Mouse (Mus musculus) thymus, adult 2 months (tissue): ENCODE results near the gene Ier5. TPM values are rescaled to one million over a fixed set of nuclear protein-coding genes. Genes with fewer than 3 reads are reported as not detected.

Experiments used
- DNase-seq: peaks from one replicate; pipeline ENCODE4 v3.0.0; 2021
- H3K27ac ChIP-seq: fragments of 200-500 bp; 2 replicates; pipeline ENCODE4 v1.5.1; 2012; ENCODE audit warnings: low read length, control low read depth; ENCODE audit not compliant: control insufficient read depth, insufficient read depth
- H3K27me3 ChIP-seq: fragments of 200-500 bp; 2 replicates; pipeline ENCODE4 v1.6.1; 2012; ENCODE audit warnings: mild to moderate bottlenecking, low read length, moderate library complexity, mixed read lengths; ENCODE audit not compliant: control insufficient read depth, insufficient read depth
- H3K36me3 ChIP-seq: fragments of 200-500 bp; 2 replicates; pipeline ENCODE4 v1.6.1; 2012; ENCODE audit warnings: mild to moderate bottlenecking, low read length, moderate library complexity; ENCODE audit not compliant: control insufficient read depth, insufficient read depth
- H3K4me1 ChIP-seq: fragments of 200-500 bp; replicated peaks from 2 replicates; pipeline ENCODE4 v1.6.1; 2012; ENCODE audit warnings: low read length; ENCODE audit not compliant: control insufficient read depth, insufficient read depth
- H3K4me3 ChIP-seq: fragments of 200-500 bp; 2 replicates; pipeline ENCODE4 v1.5.1; 2012; ENCODE audit warnings: mild to moderate bottlenecking, low read length, control low read depth, moderate library complexity; ENCODE audit not compliant: control insufficient read depth, insufficient read depth
- CTCF ChIP-seq: fragments of 200-500 bp; IDR thresholded peaks from 2 replicates; pipeline ENCODE4 v1.5.1; 2012; ENCODE audit warnings: mild to moderate bottlenecking, control low read depth, low read length, moderate library complexity, borderline replicate concordance; ENCODE audit not compliant: control insufficient read depth, poor library complexity, insufficient read depth; ENCODE audit errors: extremely low read depth
- POLR2A ChIP-seq: fragments of 200-500 bp; IDR thresholded peaks from 2 replicates; pipeline ENCODE4 v1.6.1; 2012; ENCODE audit warnings: mild to moderate bottlenecking, low read length, control low read depth, moderate library complexity; ENCODE audit not compliant: control insufficient read depth, poor library complexity, insufficient read depth; ENCODE audit errors: extremely low read depth
- WGBS: fragments of 180-500 bp; shearing (Covaris S2); methylation state at CpG from one replicate; pipeline ENCODE4 v1.1.7; 2018; 5-methylcytosine and 5-hydroxymethylcytosine counted together
- polyA plus RNA-seq: library from polyadenylated mRNA; depleted of rRNA; stranded (reverse); fragments of >200 nt; gene quantifications from 2 replicates; pipeline ENCODE4 v1.2.3, GENCODE M21; 2012; rRNA removed

Gene Ier5
- 37.2 and 44.0 TPM in 2 replicates for polyA plus RNA-seq

- no peak for TF ChIP-seq CTCF
- peak; percentile 99 for TF ChIP-seq POLR2A
- Histone ChIP-seq H3K27ac (peak within 1 kb of the TSS; percentile 77), H3K4me3 (peak within 1 kb of the TSS; percentile 76), H3K27me3 (no peaks in the 10 kb centered on the region), H3K36me3 (no peaks in the 10 kb centered on the region), H3K4me1 (peaks cover 3% of the 10 kb centered on the region)
- DNase-seq: peak; percentile 96
- under 1% methylated on average over 40 of the region's 40 CpGs for WGBS
These were observed at the start of gene Ier5 for GRCm38 (mm10) chr1:155099280-155099848. TSS of gene Ier5 (minus strand) at chr1:155099636.

DNA sequence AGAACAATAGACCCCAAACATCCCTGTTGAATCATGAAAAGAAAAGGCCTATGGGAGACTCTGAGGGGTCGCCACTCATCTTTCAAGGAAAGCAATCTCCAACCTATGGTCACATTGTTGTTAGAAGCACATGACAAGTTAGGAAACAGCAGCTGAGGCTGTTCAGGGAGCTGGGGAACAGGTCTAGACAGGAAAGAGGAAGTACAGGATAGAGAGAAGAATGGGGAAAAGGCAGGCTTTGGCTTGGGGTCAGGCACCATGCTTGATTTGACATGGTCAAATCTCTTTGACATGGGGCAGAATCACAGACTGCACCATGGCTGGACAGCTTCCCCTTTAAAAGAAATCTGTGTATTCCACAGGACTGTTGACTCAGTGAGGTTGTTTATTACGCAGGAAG lies 47.8 kb upstream of the Ier5 start:
- Histone ChIP-seq H3K27me3 (no peaks in the 10 kb centered on the region), H3K4me1 (peaks cover 13% of the 10 kb centered on the region), H3K4me3 (no peak overlapping the region), H3K36me3 (no peaks in the 10 kb centered on the region), H3K27ac (no peak overlapping the region)
- TF ChIP-seq POLR2A (no peak), CTCF (no peak)
- WGBS: 93% methylated on average over 2 of the region's 2 CpGs
- DNase-seq: no peak

GRCm38 (mm10) chr1:155146572-155146980 lies 47.1 kb upstream of the Ier5 start, which contains the start of gene Mr1:
TSS of gene Mr1 (minus strand) at chr1:155146814.
- Histone ChIP-seq H3K27me3 (no peaks in the 10 kb centered on the region), H3K4me1 (peaks cover 13% of the 10 kb centered on the region), H3K4me3 (peak within 1 kb of the TSS; percentile 76), H3K36me3 (no peaks in the 10 kb centered on the region; the same call in 1 of the 2 replicates), H3K27ac (peak within 1 kb of the TSS; percentile 96)
- WGBS: under 1% methylated on average over 8 of the region's 8 CpGs
- DNase-seq: peak; percentile 46
- TF ChIP-seq CTCF (no peak), POLR2A (no peak)

GRCm38 (mm10) chr1:155145620-155146019 lies 46.2 kb upstream of the Ier5 start:
- TF ChIP-seq POLR2A: no peak
- TF ChIP-seq CTCF: no peak
- peak overlapping the region; percentile 96 for H3K27ac ChIP-seq
- peak overlapping the region; percentile 76 for H3K4me3 ChIP-seq
- peak; percentile 54 for DNase-seq
- no peaks in the 10 kb centered on the region; the same call in 1 of the 2 replicates for H3K36me3 ChIP-seq
- no peaks in the 10 kb centered on the region for H3K27me3 ChIP-seq
- peaks cover 13% of the 10 kb centered on the region for H3K4me1 ChIP-seq
- WGBS: 1% methylated on average over 6 of the region's 6 CpGs

DNA sequence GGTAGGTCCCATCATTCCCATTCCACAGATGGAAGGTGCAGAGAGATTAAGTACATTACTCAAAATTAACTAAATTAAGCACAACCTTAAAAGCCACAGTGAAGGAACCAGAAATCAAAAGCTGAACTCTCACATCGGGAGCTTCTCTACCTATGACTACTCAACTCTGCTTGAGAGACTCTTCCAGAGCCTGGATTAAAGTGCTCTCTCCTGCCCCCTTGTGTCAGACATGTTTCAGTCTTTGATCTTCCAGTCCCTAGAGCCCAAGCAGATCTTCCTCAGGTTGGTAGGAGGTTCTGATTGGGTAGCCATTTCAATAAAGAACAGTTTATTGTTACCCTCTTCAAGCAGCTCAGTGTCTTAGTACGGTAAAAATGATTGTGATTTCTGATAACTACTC lies 40.6 kb upstream of the Ier5 start:
- H3K4me3 ChIP-seq: no peak overlapping the region
- H3K36me3 ChIP-seq: peaks cover 26% of the 10 kb centered on the region
- peak; percentile 82 for DNase-seq
- no peak overlapping the region for H3K27ac ChIP-seq
- peaks cover 6% of the 10 kb centered on the region for H3K4me1 ChIP-seq
- 39% methylated on average over 2 of the region's 2 CpGs for WGBS
- no peaks in the 10 kb centered on the region for H3K27me3 ChIP-seq
- TF ChIP-seq POLR2A (no peak), CTCF (no peak)

DNA sequence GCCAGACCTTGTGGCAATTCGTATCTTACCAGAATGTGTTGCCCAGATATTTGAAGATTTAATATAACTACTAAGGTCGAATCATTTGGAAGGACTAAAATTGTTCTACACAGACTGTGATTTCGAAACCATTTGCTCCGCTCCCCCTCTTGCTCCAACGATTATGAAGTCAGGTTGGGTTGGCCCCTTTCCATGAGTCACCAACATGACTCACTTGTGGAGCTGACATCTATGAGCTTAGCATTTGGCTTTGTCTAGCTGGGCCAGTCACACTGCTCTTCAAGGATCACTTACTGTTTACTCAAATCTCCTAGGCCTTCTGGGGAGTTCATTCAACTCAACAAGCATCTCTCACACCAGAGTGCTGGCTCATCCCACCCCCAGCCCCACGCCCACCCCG lies 39.4 kb upstream of the Ier5 start:
- Histone ChIP-seq H3K36me3 (peaks cover 35% of the 10 kb centered on the region), H3K27me3 (no peaks in the 10 kb centered on the region), H3K27ac (no peak overlapping the region), H3K4me1 (peaks cover 2% of the 10 kb centered on the region), H3K4me3 (no peak overlapping the region)
- WGBS: 84% methylated on average over 7 of the region's 7 CpGs
- no peak for DNase-seq
- no peak for TF ChIP-seq POLR2A
- TF ChIP-seq CTCF: no peak

DNA sequence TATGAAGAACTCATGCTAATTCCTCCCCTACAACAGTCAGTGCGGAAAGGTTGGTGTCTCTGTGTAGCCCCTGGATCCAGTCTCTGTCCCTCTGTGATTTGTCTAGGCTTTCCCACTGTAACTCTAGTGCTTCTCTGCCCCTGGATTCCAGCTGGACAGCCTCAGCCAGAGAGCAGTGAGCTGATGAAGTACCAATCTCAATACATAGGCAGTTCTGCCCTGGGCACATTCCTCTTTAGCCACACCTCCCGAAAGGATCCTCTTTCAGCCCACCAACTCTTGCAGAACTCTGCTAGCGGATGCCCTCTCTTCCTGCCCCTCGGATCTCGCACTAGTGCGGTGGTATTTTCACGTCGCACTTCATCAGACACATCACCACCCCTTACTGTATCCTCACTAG lies 35.4 kb upstream of the Ier5 start:
- H3K27ac ChIP-seq: no peak overlapping the region
- H3K4me3 ChIP-seq: no peak overlapping the region
- peaks cover 72% of the 10 kb centered on the region for H3K36me3 ChIP-seq
- 92% methylated on average over 8 of the region's 8 CpGs for WGBS
- no peaks in the 10 kb centered on the region for H3K27me3 ChIP-seq
- no peaks in the 10 kb centered on the region; the same call in 1 of the 2 replicates for H3K4me1 ChIP-seq
- no peak for DNase-seq
- no peak for TF ChIP-seq CTCF
- TF ChIP-seq POLR2A: no peak
